Mouse (Mus musculus) monocyte, adult 5-6 weeks (primary cell): ENCODE data around the gene Eng. TPM values are rescaled to one million over a fixed set of nuclear protein-coding genes. Genes with fewer than 3 reads are reported as not detected.

ENCODE experiments used
- ATAC-seq: fragments of 153-309, 156-312 bp; replicated peaks from 2 replicates; pipeline ENCODE4 v1.8.0; 2017; ENCODE audit warnings: mild to moderate bottlenecking; ENCODE audit not compliant: low TSS enrichment, insufficient number of reproducible peaks, severe bottlenecking, poor library complexity, low FRiP score
- total RNA-seq: library from RNA; stranded (forward); fragments of 200-1000, 200-491, 200-594 nt; gene quantifications from 3 replicates; pipeline ENCODE4 v1.2.3, GENCODE M21; 2017

Eng gene
- total RNA-seq, 1 experiment from 2014 or later = 0.48 TPM

DNA sequence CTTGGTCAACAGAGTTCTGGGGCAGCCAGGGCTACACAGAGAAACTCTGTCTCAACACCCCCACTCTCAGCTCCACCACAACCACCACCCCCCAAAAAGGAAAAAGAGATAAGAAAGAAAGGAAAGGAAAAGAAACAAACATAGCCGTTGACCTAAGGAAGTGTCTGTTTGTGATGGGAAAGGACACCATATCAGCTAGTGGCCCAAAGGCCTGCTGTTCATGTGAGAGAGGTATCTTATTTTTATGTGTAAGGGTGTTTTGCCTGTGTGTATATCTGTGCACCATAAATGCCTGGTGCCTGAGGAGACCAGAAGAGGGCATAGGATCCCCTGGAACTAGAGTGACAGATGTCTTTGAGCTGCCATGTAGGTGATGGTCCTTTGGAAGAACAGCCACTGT is 6.8 kb upstream of the Eng start:
- no peak for ATAC-seq

DNA sequence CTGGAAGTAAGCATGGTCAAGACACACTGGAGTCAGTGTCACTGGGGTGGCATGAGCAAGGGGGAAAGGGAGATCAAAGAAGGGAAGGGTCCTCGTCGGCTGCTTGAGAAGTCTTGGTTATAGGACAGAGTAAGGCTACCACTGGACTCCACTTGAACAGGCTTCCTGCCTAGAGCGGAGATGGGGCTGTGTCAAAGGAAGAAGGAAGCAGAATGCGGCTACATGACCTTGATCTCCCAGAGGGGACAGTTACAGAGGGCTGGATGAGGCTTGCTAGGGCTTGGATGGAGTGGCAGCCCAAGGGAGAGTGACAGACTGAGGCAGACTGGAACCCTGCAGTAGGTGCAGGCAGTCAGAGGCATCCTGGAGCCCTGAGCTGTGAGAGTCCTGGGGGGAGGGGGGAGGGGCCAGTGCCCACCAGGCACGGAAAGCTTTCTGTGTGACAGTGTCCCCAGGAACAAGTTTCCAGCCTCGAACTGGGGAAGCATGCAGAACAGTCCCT is 5.8 kb upstream of the Eng start:
- no peak for ATAC-seq

GRCm38 (mm10) chr2:32641810-32642209 is 4.6 kb upstream of the Eng start:
- ATAC-seq = no peak

DNA sequence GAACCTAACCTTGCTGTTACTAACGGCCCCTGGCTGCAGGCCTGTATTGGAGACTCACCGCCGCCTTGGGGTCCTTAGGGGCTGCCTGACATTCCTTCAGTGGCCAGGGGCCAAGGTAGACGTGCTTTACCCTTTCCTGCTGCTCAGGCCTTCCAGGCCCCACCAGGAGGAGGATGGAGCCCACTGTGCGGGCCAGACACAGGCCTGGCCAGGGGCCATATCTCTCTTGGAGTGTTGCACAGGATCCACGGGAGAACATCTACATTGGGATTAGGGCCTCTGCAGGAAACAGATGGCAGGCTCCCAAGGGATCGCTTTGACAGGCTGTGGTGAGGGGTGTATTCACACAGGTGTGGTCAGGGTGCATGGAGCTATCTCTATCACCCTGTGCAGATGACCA is 3.6 kb upstream of the Eng start:
- ATAC-seq = no peak

DNA sequence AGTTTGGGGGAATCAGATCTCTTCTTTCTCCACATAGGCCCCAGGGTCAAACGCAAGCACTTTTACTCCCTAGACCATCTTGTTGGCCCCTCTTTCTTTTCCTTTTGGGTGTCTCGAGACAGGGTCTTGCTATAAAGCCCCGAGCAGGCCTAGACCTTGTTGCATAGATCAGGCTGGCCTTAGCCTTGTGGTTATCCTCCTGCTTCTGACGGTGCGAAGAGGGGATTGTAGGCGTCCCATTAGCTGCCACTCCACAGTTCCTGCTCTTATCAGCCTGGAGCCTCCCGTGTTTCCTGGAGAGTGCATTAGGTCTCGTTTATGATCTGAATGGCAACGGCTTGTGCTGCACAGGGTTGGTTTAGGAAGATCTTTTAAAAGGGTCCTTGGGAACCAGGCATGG is 2.3 kb upstream of the Eng start:
- ATAC-seq = no peak

DNA sequence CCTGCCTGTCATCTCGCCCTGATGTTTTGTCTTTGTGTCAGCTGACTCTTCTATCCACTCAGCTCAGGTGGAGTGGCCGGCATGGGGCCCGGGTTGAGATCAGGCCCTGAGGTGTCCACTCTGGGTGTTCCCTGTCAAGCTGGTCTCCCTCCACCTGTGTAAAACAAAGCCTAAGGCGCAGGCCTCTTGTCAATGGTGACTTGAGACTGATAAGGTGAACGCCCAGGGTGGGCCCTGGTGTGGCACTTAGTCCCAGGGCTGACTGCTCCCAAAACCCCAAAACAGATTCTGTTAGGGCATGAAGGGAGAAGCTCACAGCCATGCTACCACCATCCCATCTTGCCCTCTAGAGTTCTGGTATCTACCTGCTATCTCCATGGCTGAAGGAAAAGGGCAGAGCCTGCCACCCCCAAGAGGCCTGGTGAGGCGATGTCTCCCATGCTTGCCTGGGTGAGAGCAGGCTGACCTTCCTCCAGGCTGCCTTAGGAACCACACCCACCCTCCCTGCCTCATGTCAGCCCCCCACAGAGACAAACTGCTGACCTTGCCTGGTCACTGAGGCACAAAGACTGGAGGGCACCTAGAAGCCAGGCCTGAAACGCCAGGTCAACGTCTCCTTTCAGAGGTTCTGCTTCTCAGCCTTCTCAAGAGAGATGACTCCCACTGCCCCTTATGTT is 1.5 kb upstream of the Eng start:
- ATAC-seq = no peak

DNA sequence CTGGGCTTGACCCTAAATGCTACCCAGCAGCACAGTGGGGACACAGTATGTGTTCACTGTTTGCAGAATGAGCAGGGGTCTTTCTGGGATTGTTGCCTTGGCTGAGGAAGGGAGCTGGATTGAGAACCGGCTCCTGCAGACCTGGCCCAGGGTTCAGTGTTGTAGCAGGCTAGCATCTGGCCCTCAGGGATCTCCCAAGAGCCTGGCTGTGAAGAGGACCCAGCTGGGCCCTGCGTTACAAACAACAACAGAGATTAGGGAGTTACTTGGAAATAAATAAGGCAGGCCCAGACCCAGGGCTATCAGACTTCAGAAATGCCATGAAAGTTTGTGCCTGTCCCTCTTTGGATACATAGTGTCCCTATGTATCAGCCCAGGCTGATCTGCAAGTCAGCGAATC is 748 bp upstream of the Eng start:
- no peak for ATAC-seq

DNA sequence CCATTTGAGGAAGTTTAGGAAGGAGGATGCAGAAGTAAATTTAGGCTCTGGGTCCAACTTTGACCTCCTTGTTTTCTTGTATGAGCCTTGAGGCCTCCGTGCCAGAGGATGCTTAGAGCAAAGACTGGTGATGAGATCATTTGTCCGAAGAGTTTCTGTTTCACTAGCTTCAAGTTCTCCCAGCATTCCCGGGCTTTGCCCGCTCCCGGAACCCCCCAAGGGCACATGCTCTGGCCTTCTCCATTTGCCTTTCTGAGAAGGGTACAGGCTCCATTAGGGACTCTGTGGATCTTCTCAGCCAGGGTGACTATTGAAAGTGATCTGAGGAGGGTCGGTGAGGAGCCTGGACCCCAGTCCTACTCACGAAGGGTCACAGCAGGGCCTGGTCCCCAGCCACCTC is 971 bp downstream of the Eng start:
- no peak for ATAC-seq

- ATAC-seq = no peak
These were observed 7.4 kb downstream of the Eng start for GRCm38 (mm10) chr2:32653764-32654163.

GRCm38 (mm10) chr2:32654743-32655393 is 8.5 kb downstream of the Eng start:
- no peak for ATAC-seq

DNA sequence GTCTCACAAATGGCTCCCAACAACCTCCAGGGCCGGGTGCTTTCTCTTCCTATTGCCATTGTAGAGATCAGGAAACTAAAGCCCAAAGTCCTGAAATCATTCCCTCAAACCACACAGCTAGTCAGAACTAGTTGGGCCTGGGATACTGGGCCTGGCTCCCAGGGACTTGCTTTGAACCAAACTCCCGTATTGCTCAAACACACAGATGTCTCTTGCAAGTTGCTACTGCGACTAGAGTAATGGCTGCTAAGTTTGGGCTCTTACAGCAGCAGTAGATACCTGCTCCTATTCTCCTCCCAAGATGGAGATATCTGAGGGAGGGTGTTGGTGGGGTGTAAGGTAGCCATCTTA is 9.0 kb downstream of the Eng start:
- no peak for ATAC-seq

DNA sequence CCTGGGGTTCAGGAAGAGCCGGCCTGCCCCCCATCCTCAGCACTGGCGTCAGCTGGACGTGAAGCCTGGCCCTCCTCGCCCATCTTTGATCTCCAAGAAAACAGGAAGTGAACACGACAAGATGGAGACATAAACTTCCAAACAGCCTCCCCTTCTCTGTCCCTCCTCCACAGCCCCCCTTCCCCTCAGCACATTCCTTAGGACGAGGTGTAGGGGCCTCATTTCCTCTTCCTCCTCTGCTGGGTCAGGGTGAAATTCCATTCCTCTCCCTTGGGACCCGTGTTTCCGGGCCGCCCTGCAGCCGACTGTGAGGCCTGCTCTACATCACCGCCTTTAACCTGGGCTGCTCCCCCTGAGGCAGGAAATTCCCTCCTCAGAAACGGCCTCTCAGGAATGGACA is 9.4 kb downstream of the Eng start:
- no peak for ATAC-seq

DNA sequence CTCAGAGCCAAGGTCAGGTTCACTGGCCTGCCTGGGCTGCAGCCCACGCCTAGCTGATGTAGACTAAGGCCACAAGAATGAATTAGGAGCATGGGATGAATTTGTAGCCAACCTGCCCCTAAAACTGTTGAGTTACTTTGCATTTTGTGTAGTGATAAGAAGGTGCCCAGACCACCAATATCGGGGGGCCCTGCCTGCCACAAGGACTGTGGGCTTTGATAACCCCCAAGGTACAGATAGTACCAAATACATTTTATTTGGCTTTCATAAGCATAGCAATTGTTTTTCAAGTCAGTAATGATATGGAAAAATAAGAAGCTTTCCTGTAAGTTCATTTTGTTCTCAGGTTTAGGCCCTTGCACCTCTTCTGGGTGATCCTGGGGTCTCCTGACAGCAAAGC is 12.5 kb downstream of the Eng start:
- no peak for ATAC-seq

DNA sequence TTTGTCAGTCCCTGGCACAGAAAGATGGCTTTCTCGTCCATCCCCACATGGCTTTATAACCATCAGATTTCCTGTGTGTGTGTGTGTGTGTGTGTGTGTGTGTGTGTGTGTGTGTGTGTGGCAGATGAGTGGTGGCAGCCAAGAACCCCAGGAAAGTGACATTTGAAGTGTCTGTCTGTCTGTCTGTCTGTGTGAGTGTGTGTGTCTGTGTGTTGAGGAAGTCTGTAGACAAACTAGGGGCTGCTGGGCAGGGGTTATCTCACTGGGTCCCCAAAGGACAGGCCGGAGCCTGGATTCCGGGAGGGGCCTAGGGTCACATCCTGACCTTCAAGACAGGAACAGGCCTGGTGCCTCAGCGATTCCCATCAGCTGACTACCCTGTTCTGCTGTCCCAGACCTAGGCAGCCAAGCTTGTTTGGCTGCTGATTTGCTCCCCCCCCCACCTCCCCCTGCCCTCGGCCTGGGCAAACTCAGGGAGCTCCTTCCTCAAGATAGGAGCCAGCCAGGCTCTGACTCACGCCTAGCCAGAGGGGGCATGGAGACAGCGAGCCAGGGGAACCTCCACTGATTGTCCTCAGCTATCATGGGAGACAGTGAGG is 15.2 kb downstream of the Eng start:
- ATAC-seq = no peak

- no peak for ATAC-seq
These were observed 15.9 kb downstream of the Eng start for GRCm38 (mm10) chr2:32662291-32662690.

DNA sequence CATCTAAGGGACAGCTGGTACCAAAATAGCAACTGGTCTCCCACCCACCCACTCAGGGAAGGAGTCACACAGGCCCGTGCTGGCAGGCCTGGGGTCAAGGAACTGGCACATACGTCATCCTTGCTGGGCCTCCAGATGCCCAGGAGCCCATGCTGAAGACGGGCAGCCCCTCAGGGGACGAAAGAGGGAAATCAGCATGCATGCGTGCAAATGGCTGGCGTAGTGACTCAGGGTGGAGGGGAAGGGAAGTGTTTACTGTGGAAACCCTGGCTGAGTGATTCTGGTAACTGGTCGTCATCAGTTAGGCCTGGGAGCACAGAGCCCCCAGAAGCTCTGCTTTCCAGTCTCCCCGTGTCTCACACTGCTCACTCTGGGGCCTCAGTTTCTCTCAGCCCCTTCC is 18.9 kb downstream of the Eng start:
- no peak for ATAC-seq

- ATAC-seq = no peak
These were observed 19.5 kb downstream of the Eng start for GRCm38 (mm10) chr2:32665853-32666252.

- no peak for ATAC-seq
These were observed 21.4 kb downstream of the Eng start for GRCm38 (mm10) chr2:32667775-32668174.

DNA sequence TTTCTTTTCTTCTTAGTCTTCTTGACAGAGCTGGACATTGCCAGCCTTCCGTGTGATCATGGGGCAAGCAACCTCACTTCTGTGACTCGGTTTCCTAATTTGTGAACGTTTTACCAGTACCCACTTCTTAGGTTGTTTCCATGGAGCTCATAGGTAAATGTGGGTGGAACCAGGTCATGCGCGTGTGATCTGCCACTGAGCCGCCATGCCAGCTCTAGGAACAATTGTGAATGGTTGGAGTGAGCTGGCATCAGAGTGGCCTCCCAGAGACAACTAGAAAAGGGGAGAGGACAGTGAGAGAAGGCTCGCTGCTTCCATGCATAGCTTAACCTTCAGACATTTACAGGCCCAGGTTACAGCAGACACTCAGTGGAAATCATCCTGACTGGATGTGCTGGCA is 21.8 kb downstream of the Eng start:
- ATAC-seq = no peak

- no peak for ATAC-seq
These were observed 23.5 kb downstream of the Eng start for GRCm38 (mm10) chr2:32669876-32670275.
